Mouse (Mus musculus): ENCODE measurements around the gene Poll.

The Poll gene

DNA sequence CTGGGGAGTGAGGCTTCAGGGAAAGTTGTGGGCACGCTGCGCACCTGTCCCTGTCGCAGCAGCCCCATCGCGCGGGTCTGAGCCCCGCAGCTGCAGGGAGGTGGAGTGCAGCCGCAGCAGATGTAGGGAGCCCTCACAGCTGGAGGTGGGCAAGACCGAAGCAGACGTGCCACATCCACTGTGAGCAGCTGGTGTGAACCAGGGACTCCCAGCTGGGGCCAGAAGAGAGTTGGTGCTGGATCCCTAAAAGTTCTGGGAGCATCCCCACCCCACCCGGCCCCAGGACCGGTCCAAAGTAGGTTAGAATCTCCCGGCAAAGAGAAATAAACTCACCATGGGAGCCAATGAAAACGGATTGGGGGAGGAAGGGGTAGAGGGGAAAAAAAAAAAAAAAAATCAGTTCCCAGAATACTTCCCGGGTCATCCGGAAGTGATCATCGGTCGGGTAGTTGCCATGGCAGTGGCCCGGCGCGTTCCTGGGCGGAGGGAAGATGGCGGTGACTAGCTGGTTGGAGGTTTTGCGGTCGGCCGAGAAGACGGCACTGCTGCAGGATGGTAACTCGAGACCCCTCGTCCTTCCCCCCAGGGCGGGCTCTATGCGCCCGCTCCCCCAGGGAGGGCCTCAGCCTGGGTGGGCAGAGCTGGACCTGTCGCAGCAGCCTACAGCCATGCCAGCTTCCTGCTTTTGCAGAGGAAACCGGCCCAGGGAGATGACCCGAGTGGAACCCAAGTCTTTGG lies at the start of gene Poll, which contains the start of gene Gm17018:
Poll (minus strand) TSS at position 379 of the 738 bp plus-strand sequence.
Gm17018 (plus strand) TSS at position 463 of the 738 bp plus-strand sequence.
- DNase-seq (ENCODE audit: low read depth, low spot score) = peak; percentile 67

DNA sequence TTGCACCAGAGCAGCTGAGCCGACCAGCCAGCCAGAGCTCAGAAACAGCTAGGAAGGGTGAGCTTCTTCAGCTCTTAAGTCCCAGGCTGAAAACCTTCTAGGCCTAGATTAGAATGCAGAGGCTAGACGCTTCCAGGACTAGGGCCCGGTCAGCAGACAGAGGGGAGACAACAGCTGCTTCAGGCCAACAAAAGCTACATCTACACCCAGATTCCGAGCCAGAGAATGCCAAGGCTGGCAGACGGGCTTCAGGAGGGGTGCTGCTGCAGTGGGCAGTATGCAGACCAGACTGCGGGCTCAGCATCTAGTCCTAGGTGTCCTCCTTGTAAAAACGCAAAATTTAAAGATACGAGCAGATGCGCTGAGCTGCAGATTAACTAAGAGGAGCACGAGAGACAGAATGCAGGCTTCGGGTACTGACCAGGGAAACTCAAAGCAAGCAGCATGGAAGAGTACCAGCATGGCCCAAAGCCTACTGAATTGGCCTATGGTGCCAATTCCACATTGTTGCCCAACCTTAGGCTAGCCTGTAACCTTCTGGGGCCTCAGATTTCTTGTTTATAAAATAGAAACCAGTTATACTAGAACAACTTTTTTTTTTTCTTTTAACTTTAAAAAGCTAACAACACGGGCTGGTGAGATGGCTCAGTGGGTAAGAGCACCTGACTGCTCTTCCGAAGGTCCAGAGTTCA lies 48.5 kb upstream of the Poll start:
- no peak for DNase-seq (ENCODE audit: low read depth, low spot score)

DNA sequence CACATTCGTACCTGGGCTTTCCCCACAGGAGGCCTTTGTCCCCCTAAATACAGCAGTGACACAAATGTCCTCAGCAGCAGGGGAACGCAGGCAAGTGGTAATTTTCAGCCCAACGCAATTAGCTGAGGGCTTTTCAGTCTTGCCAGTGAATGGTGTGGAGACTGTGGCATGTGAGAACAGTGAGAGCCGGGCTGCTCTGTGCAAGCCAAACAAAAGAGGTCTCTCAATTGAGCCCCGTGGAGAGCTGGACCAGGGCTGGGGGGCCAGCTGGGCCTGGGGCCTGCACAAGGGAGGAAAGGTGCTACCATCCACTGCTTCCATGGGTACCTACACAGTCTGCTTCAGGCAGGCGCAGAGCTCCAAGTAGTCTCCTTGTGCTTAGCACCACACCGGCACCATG lies 47.1 kb upstream of the Poll start:
- no peak for DNase-seq (ENCODE audit: low read depth, low spot score)

DNA sequence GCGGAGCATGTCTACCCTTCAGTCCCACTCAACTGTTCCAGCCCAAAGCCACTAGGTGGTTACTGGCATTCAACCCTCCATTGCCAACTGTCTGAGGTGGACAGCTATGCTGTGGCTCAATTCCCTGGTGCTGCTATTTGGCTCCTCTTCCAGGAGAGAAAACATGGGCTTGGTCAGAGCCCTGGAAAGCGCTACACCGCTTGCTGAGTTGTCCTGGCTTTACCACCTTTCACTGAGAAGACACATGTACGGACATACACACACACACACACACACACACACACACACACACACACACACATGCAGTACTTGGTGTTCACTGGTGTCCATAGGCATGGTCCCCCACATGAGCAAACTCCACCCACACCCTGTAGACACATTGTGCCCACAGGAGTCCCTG lies 46.4 kb upstream of the Poll start:
- DNase-seq (ENCODE audit: low read depth, low spot score) = no peak

DNA sequence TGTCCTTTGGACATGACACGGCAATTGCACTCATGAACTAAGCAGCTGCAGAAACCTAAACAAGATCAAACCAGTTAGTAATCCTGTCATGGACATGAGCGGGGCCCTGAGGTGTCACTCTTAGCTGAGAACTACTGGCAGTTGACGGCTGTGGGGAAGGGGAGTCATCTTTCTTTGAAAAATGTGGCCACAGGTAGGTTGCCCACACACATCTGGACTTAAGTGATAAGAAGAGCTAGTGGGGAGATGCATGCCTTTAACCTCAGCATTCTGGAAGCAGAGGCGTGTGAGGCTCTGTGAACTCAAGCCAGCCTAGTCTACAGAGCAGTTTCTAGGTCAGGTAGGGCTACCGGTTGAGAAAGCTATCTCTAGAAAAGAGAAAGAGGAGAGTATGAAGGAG lies 42.3 kb upstream of the Poll start:
- DNase-seq (ENCODE audit: low read depth, low spot score) = no peak

DNA sequence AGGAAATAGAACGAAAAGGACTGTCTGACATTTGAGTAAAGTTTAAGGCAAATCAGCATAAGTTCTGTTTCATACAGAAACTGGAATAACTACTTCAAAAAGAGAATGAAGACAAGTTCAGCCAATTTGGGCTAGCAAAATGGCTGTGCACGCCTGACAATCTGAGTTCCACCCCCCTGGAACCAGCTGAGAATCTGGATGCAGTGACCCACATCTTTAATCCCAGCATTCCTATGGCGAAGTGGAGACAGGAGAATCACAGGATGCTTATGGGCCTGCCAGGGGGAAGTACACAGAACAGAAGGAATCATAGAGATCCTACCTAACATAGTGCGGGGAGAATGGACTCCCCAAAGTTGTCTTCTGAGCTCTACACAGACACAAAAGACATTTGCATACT lies 36.8 kb upstream of the Poll start:
- no peak for DNase-seq (ENCODE audit: low read depth, low spot score)

DNA sequence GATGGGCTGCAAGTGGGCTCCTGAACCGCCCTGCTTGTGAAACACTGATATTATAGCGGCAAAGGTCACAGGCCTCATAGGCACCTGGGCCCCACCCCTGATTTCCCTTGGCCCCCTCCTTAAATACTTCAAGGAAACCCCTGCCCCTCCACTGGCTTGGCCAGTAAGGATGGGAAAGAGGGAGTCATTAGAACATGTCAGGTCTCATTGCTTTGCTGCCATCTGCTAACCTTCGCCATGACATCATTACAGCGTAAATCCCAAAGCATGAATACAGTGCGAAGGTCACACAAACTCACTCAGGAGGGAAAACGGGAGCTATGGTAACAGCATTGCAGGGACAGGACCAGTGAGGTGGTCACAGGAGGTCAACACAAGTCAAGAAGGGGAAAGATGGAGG lies 36.1 kb upstream of the Poll start:
- no peak for DNase-seq (ENCODE audit: low read depth, low spot score)

DNA sequence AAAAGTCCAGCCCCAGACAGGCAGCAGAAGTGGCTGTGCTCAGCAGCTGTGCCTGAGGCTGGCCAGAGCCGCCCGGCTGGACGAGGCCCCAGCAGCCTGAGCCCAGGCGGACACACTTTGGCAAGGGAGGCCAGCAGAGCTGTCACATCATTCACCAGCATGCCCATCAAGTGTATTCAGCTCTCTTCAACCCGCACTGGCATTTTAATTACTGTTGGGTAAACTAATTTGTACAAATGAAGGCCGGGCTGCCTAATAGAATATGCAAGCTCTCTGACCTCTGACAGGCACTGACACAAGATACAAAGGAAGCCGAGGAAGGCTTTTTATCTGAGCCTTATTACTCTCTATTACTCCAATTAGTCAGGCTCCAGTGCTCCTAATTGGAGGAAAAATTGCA lies 35.7 kb upstream of the Poll start:
- DNase-seq (ENCODE audit: low read depth, low spot score) = no peak

DNA sequence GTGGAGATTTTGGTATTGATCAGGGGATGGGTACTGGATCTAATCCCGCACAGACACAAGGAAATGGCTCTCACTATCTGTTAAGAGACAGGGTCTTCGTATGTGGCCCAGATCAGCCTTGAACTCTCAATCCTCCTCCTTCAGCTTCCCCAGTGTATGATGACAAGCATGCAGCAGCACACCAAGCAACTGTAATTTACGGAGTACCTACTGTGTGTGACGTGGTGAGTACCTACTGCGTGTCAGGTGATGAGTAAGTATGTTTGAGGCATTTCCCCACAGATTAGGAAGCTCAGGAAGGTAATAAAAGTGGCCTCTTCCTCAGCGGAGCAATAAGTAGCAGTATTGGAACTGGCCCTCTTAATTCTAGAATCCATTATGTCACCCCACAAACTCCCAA lies 35.1 kb upstream of the Poll start:
- no peak for DNase-seq (ENCODE audit: low read depth, low spot score)

DNA sequence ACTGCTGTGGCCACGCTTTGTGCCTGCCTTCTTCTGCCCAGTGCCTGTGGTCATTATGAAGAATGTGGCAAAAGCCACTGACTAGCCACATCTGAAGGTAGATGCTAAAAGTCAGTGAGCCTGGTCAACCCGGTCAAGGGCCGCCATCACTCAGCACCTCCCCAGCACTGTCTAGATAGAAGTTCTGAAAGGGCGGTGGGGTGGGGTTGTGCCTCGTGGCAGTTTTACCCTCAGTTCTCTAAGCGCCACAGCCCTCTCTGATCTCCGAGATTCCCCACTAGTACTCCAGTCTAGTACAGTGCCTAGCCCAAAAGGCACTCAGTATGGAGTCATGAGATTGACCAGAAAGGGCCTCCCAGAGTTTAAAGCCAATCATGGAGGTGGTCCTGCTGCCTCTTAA lies 33.7 kb upstream of the Poll start:
- no peak for DNase-seq (ENCODE audit: low read depth, low spot score)

DNA sequence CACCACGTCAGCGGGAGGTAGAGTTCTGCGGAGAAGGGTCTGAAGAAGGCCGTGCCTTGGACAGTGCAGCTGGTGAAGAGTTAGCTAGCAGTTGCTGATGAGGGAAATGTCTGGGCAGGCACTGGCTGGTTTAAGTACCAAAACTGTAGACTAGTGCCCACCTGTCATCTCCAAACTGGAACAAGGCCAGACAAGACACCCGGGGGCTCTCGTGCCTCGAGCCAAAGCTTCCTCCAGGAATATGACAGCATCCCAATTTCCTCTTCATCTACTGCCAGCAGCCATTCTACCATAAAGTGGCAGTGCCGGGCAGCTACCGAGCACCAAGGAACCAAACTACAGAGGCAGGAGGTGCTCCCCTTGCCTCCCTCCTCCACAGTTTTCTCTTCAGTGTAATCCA lies 32.6 kb upstream of the Poll start:
- DNase-seq (ENCODE audit: low read depth, low spot score) = no peak

DNA sequence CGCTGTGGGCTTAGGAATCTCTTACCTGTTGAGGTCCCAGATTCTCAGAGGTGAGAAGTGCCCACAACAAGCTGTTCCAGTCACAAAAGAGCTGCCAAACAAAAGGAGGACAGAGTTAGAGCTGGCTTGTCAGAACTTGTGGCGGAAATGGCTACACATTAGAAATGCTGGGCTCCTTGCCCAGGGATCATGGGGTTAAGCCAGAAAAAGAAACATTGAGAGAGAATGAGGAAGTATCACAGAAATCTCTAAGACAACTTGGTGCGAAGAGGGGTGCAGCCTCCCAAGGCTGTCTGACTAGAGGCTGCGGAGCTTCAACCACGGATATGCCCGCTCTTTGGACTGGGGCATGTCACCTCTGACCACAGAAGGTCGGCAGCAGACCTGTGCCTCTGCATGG lies 31.4 kb upstream of the Poll start:
- no peak for DNase-seq (ENCODE audit: low read depth, low spot score)

DNA sequence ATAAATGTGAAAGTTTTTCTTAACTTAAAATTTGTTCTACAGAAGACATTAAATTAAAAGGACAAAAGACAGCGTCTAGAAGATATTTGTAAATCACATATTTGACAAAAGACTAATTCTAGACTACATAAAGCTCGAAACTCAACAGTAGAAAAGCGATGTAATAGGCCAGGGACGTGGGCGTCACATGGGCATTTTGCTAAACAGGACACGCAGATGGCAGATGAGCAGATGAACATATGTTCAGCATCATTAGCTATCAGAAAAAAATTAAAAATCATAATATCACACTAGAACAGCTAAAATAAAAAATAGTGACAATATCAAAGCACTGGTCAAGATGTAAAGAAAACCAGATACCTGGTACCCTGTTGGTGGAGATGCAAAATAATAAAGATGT lies 29.4 kb upstream of the Poll start:
- no peak for DNase-seq (ENCODE audit: low read depth, low spot score)

DNA sequence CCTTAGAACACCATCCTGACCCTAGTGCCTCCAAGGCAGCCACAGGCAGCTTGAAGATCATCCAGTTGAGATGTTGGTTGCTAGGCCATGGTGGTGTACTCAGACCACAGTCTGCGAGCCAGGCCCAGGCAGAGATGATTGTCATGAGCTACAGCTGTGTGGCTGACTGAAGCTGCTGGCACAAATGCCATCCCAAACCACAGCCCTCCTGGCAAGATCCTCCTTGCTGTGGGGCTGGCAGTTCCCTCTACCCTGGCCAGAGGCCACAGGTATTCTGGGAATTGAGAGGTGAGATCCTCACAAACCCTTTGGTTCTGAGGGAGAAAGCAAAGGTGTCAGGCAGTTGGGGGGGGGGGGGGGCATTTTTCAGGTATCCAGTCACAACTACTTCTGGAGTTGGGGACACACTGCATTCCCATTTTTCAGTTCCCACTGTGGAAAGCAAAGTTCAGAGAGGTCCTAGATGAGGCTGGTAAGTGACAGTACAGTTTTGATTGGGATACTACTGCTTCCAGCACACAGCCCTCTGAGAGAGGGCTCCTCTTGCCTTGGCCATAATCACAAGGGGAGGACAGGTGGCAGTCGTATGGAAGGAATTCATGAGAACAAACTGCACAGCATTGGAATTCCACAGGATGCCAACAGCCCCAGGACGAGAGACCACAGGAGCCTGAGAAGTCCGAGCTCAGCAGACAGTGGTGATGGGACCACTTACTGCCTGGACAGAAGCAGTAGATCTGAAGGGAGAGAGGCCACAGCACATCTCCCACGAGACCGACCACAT lies 27.4 kb upstream of the Poll start:
- no peak for DNase-seq (ENCODE audit: low read depth, low spot score)

DNA sequence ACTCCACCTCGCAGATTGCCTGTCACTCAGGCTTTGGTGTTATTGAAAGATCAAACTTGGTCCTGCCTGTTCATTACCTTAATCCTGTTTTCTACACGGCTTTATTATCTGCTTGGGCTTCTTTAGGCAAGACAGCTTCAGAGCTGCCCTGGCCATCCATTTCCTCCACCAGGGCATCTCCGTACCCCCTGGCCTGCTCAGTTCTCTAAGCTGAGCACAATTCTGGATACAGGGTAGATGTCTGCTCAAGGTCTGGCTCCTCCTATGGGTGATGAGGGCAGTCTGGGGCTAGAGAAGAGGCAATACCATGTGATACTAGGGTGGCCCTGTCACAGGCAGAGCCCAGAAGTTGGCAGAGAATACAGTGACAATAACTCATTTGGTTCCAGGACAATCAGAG lies 26.5 kb upstream of the Poll start:
- DNase-seq (ENCODE audit: low read depth, low spot score) = no peak

DNA sequence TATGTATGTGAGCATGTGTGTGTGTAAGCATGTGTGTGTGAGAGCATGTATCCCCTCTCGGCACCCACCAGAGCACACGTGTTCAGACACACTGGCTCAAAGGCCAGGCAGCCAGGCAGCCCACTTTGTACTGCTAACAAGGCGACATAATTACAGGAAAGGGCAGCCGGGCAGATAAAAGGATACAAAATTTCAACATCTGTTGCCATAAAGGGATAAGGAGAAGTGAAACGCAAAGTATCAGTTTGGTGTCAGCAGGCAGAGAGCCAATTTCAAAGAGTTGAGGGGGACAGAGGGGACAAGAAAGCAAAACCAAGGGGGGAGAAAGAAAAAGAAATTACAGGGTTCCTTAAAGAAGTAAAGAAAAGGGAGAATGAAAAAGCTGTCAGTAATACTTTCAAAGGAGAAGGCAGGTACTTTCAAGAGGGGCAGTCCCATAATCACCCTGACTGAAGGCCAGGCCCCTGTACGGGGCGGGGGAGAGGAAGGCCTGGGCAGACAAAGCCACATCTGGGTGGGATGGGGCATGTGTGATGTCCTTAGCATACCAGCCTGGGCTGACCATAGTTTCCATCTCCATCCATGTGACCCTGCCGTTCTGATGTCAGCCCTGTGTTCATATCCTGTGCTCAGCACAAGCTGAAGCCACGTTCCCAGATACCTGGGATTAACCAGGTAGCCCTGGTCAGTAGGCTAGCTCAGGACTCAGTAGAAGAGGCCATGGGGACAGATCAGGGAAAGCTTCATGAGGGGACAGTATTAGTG lies 24.7 kb upstream of the Poll start:
- DNase-seq (ENCODE audit: low read depth, low spot score) = no peak

DNA sequence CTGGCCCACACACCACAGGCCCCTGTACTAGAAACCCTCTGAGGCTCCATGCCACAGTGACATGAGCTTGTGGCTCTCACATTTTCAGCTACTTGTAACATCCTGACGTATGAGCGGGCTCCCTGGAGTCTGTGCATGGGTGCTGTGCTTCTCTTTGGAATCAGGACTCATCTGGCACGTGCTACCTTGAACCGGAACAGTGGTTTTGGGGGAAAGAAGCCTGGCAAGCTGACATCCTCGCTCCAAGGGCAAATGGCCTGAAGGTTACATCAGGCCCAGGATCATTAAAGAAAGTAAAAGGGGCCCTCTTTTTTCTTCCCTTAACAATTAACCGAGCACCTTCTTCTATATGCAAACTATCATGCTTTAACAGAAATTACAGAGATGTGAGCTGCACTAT lies 22.8 kb upstream of the Poll start:
- no peak for DNase-seq (ENCODE audit: low read depth, low spot score)

DNA sequence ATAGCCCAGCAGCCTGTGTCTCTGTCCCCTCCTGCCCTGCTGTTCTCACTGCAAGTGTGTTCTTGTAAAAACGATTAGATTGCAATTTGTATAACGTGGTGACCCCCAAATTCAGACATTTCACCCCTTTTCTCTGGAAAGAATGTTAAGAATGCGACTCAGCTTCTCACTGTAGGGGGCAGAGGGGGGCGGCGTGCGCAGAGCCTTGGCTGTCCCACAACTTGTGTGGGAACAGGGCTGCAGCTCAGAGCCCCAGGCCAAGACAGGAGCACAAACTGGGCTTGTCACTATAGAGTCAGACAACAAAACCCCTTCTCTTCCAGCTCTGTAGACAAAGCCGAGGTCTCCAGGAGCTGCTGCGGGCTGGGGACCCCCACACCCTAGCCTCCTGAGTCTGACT lies 21.8 kb upstream of the Poll start:
- no peak for DNase-seq (ENCODE audit: low read depth, low spot score)

DNA sequence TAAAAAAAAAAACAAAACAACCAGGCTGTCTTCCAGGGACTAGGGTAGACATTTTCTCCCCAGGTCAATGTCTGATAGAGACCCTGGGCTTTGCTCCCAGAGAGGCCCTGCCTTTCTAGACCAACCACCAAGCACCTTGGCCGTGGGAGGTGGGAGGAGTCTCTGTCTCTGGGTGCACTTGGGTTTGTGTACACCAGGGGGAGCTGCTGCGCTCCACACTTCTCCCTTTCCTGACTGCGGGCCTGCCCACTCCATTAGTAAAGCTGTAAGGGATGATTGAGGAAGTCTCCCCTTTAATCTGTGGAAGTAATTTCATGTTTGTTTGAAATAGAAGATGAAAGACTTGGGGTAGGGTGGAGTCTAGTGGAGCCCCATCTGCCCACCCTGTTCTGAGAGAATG lies 20.9 kb upstream of the Poll start:
- DNase-seq (ENCODE audit: low read depth, low spot score) = no peak

DNA sequence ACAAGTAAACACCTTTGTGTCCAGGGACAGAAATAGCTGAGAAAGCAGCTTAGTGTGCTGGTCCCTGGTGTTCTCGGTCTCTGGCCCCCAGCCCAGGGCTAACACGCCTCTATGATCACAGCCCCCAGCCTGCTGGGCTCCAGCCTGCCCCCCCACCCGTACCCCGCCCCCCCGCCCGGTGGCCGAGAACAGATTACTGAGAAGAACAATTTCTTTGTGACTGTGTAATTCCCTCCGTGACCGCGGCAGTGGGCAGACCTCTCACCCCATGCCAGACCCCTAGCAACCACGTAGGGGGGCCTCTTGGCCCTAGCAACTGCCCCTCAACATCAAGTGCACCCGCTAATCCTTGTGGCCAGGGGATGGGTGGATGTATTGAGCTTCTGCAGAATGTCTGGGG lies 19.9 kb upstream of the Poll start:
- DNase-seq (ENCODE audit: low read depth, low spot score) = no peak

DNA sequence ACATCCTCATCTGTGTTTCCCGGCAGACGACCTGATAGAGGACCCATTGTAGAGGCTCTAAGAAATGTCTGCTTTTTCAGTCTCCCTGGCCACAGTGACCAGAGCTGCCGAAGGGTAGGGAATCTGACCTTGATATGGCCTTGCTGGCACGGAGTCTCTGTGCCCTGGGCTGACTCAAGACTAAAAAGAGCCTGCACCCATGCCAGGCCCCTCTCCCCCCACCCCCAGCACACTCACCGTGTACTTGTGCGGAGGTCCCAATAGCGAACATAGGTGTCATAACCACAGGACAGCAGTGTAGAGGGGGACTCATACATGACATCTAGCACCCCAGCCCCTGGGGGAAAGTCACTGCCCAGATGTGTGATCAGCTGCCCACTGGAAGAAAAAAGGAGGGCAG lies 19.1 kb upstream of the Poll start:
- no peak for DNase-seq (ENCODE audit: low read depth, low spot score)

DNA sequence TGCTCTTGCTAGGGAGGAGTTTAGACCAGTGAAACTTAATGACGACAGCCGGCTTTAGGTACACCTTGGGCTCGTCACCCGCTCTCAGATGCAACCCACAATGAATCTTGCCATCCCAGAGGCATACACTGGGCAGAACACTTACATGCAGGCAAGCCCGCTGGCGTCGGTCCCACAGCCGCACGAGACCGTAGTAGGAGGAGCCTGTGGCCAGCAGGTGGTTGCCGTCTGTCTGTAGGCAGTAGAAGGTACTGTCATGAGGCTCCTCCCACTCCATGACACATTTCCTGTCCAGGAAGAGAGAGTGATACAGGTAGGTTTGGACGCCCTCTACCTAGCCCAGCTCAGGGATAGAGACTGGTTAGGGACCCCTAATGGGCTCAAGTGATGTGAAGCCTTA lies 18.6 kb upstream of the Poll start:
- no peak for DNase-seq (ENCODE audit: low read depth, low spot score)
